Mouse (Mus musculus): Measurements from ENCODE around the gene Morc2a.

The Morc2a gene

GRCm38 (mm10) chr11:3733933-3734636 lies 85.1 kb downstream of the Morc2a start:
- in situ Hi-C loops (cut with MboI, MseI), result no loop called here

- in situ Hi-C loops (cut with MboI, MseI), result no loop called here
Measured at GRCm38 (mm10) chr11:3735715-3736114, 86.7 kb downstream of the Morc2a start.

DNA sequence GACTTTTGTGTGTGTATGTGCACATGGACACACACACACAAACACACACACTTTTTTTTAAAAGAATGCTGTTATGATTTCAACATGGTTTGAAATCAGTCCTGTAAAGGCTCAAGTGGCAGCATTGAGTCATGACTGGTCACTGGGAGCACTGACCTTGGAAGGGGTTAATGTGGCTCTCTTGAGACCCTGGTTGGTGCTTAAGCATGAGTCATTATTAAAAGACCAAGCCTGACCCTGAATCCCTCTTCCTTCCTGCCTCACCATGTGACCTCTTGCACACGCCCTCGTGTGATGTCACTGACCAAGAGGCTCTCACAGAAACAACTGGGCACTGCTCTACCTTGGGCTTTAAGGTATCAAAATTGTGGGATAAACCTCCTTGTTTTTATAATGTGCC lies 89.8 kb downstream of the Morc2a start:
- in situ Hi-C loops (cut with MboI, MseI), result no loop called here
